Mouse (Mus musculus): ENCODE data around the gene Rnasek. TPM values are rescaled to one million over a fixed set of nuclear protein-coding genes. Genes with fewer than 3 reads are reported as not detected.

The Rnasek gene
- polyA plus RNA-seq, 1 experiment from 2014 or later: 289 TPM

DNA sequence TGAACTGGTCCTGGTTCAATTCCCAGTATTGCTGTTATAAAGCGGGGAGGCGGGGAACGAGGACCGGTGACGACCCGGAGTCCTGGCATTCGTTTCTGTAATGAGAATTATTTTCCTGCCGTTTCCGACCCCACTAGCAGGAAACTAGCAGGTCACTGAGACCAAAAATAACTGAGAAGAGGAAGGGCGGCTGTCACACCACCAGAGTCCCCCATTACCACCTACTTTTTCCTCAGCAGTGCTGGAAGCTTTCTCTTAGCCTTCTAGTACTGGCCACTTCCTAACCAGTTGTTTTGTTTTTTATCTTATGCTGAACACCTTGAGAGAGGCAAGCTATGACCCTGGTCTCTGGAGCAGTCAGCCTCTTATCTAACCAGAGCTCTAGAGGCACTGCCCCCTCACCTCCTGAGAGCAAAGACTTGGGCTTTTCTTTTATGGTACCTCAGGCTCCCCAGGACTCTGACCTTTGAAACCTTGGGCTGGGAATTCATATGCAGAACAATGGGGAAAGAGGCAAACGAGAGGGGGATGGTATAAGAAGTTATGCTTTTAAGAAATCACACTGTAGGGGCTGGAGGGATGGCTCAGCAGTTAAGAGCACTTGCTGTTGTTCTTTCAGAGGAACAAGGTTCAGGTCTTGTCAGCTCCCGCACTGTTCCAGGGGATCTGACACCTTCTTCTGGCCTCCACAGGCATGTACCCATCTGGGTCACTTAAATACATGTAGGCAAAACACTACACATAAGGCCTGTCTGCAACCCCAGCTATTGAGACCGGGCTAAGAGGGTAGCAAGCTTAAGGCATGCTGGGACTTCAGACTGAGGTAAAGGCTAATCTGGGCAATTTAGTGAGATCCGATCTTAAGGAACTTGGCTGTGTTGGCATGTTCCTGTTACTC, 17.8 kb downstream of the Rnasek start:
- peak overlapping the region; percentile 85 for H3K27ac ChIP-seq
- ATAC-seq: no peak
- peaks cover 44% of the 10 kb centered on the region for H3K4me1 ChIP-seq (replicated peaks)
- peaks cover 42% of the 10 kb centered on the region for H3K27me3 ChIP-seq
- H3K36me3 ChIP-seq: peaks cover 14% of the 10 kb centered on the region
- 10% methylated on average over 14 of the region's 14 CpGs for WGBS
- peak overlapping the region; percentile 57 for H3K9ac ChIP-seq (replicated peaks)
- peak overlapping the region; percentile 90 for H3K4me2 ChIP-seq (replicated peaks)
- no peaks in the 10 kb centered on the region for H3K9me3 ChIP-seq
- peak overlapping the region; percentile 52 for H3K4me3 ChIP-seq (replicated peaks)

DNA sequence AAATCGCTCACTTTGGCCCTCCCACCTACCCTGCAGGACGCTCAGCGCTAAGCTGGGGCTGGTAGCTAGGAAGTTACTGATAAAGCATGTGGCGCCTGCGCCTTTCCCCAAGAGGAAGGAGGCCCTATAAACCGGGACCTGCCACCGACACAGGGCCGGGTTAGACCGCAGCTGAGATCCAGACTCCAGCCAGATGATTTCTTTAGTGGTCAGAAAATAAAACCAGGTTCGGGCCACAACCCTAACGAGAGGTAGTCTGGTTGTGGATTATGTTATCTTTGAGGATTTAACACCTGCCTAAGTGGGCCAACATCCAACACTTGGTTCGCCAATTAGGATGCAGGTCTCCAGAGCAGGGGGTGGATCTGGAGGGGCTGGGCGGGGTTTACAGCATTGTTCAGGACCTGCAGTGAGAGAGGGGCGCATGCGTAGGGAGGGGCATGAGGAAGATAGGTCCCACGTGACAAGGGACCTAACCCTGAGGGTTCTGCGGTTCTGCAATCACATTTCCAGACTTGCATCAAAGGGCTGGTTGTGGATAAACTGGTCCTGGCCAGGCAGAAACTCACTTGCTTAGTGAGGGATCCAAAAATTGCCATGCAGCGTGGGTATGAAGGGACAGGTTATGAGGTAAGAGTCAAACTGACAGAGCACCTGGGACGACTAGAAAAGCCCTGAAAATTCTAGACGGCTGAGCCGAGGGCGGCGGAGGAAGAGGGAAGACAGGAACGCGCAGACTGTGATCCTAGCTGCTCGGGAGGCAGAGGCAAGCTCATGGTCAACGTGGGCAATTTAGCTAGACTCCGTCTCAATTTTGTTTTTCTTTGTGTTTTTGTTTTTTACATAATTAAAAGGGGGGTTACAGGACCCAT, 18.7 kb downstream of the Rnasek start, which contains the start of gene Slc16a13:
Gene Slc16a13, minus strand, starts transcription at position 334 of the 872 bp plus-strand sequence.
- H3K36me3 ChIP-seq: peaks cover 17% of the 10 kb centered on the region
- peak within 1 kb of the TSS; percentile 52 for H3K4me3 ChIP-seq (replicated peaks)
- peak within 1 kb of the TSS; percentile 90 for H3K9ac ChIP-seq (replicated peaks)
- peak within 1 kb of the TSS; percentile 90 for H3K4me2 ChIP-seq (replicated peaks)
- WGBS: 0% methylated on average over 28 of the region's 28 CpGs
- H3K9me3 ChIP-seq: no peaks in the 10 kb centered on the region
- ATAC-seq: peak; percentile 96
- H3K27ac ChIP-seq: peak within 1 kb of the TSS; percentile 85
- peaks cover 42% of the 10 kb centered on the region for H3K27me3 ChIP-seq
- peaks cover 35% of the 10 kb centered on the region for H3K4me1 ChIP-seq (replicated peaks)

DNA sequence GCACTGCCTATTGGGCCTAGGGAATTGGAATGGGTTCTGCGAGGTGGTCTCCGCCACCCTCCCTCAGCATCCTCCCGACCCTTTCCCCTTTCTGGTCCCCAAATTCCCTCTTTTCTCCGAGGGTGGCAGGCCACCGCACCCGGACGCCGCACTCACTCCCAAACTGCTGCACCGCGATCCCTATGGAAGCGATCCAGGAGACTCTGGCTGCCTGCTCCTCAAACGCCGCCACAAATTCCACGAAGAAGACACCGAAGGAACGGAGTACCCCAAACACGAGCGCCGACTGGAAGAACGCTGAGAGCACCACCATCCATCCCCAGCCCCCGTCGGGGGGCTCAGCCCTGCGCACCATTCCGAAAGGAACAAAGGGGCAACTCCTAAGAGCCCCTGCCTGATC, 19.3 kb downstream of the Rnasek start:
- Histone ChIP-seq H3K36me3 (peaks cover 17% of the 10 kb centered on the region), H3K9ac (replicated peaks) (peak overlapping the region; percentile 90), H3K4me2 (replicated peaks) (peak overlapping the region; percentile 90), H3K27ac (peak overlapping the region; percentile 85), H3K4me1 (replicated peaks) (peaks cover 38% of the 10 kb centered on the region), H3K27me3 (peaks cover 42% of the 10 kb centered on the region), H3K4me3 (replicated peaks) (peak overlapping the region; percentile 52), H3K9me3 (no peaks in the 10 kb centered on the region)
- under 1% methylated on average over 24 of the region's 24 CpGs for WGBS
- ATAC-seq: no peak

DNA sequence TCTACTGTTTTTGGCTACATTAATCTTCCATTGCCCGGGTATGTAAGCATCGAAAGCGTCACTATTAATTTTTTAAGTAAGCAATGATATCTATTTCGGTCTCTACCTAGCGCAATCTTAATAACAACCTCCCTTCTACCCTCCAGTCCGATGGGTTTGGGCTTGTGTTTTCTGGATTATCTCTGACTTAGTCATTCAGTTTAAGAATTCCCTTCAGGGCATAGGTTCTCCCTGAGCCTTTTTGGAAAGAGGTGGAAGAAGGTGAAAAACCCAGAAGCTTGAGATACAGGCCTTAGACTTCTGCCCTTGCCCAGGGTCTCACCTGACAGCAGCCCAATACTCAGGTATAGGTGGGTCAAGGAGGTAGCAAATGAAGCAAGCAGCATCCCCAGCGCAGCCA, 19.8 kb downstream of the Rnasek start:
- no peak for ATAC-seq
- H3K36me3 ChIP-seq: peaks cover 17% of the 10 kb centered on the region
- H3K27me3 ChIP-seq: peaks cover 42% of the 10 kb centered on the region
- peak overlapping the region; percentile 90 for H3K9ac ChIP-seq (replicated peaks)
- no peaks in the 10 kb centered on the region for H3K9me3 ChIP-seq
- peak overlapping the region; percentile 52 for H3K4me3 ChIP-seq (replicated peaks)
- H3K4me2 ChIP-seq (replicated peaks): peak overlapping the region; percentile 90
- 58% methylated on average over 7 of the region's 7 CpGs for WGBS
- H3K27ac ChIP-seq: peak overlapping the region; percentile 85
- peaks cover 43% of the 10 kb centered on the region for H3K4me1 ChIP-seq (replicated peaks)

DNA sequence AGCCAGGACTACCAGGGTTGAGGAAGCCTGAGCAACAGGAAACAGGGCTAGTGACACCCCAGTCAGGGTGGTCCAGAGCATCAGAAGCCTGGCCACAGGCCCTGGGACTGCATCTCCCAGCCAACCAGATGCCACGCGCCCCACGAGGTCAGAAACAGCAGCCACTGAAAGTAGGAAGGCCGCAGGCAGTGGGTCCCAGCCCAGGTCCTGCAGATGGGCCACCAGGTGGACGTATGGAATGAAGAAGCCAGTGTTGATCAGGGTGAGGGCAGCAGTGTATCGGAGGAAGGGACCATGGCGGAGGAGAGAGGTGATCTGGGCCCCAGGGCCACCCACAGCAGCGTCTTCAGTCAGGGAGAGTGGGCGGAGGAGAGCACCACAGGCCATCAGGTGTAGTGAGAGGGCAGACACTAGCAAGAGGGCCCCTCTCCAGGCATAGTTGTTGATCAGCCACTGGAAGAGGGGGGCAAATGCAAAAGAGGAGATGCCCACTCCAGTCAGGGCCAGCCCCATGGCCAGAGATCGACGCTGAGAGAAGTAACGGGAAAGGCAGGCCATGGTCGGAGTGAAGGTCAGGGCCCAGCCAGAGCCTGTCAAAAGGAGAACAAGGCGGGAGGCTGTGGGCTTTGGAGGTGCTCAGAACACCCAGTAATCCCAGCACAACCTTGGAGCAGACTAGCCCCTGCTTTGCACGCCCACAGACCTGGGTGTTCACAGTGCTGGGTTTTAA, 20.7 kb downstream of the Rnasek start:
- Histone ChIP-seq H3K9me3 (no peaks in the 10 kb centered on the region), H3K36me3 (peaks cover 17% of the 10 kb centered on the region), H3K4me1 (replicated peaks) (peaks cover 52% of the 10 kb centered on the region), H3K27me3 (peaks cover 43% of the 10 kb centered on the region), H3K27ac (no peak overlapping the region), H3K9ac (replicated peaks) (peak overlapping the region; percentile 2; the same call in 1 of the 2 replicates), H3K4me2 (replicated peaks) (peak overlapping the region; percentile 90), H3K4me3 (replicated peaks) (peak overlapping the region; percentile 52)
- no peak for ATAC-seq
- WGBS: 88% methylated on average over 15 of the region's 15 CpGs

DNA sequence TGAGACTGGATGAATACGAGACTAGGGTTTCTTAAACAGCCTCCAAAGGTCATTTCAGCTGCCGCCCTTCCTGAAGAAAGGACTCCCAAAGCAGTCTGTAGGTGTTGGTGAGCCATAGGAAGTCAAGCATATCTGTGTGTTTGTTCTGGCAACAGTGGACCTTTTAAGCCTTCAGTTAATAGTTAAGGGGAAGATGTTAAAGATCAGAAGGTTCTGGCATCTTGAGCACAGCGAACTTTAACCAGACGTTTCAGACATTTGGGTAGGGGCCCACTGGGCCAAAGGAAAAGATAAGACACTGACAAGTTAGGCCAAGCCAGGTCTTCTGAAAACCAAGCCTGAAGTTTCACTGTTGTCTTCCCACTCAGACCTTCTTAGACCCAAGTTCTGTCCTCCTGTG, 21.6 kb downstream of the Rnasek start:
- 91% methylated on average over 4 of the region's 4 CpGs for WGBS
- Histone ChIP-seq H3K4me2 (replicated peaks) (no peak overlapping the region), H3K9ac (replicated peaks) (no peak overlapping the region), H3K4me1 (replicated peaks) (peaks cover 59% of the 10 kb centered on the region), H3K36me3 (peaks cover 17% of the 10 kb centered on the region), H3K9me3 (no peaks in the 10 kb centered on the region), H3K27me3 (peaks cover 48% of the 10 kb centered on the region), H3K27ac (no peak overlapping the region), H3K4me3 (replicated peaks) (no peak overlapping the region)
- ATAC-seq: no peak

DNA sequence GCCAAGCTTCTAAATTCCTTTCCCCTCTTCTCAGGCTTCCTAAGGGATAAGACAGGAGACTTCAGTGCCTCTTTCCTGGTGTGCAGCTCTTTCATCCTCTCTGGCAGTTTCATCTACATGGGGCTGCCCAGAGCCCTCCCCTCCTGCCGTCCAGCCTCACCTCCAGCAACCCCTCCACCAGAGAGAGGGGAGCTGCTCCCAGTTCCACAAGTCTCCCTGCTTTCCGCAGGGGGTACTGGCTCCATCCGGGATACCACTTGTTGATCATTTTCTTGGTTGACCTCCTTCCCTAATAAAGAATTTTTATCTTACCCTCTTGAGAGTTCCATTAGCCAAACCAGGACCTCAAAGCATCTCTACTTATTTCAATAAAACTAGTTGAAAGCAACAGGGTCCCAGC, 23.5 kb downstream of the Rnasek start:
- Histone ChIP-seq H3K4me2 (replicated peaks) (no peak overlapping the region), H3K9me3 (no peaks in the 10 kb centered on the region), H3K4me1 (replicated peaks) (peaks cover 47% of the 10 kb centered on the region), H3K9ac (replicated peaks) (no peak overlapping the region), H3K27ac (no peak overlapping the region), H3K4me3 (replicated peaks) (no peak overlapping the region), H3K36me3 (peaks cover 17% of the 10 kb centered on the region), H3K27me3 (peaks cover 60% of the 10 kb centered on the region)
- ATAC-seq: no peak
- WGBS: 54% methylated on average over 3 of the region's 3 CpGs

DNA sequence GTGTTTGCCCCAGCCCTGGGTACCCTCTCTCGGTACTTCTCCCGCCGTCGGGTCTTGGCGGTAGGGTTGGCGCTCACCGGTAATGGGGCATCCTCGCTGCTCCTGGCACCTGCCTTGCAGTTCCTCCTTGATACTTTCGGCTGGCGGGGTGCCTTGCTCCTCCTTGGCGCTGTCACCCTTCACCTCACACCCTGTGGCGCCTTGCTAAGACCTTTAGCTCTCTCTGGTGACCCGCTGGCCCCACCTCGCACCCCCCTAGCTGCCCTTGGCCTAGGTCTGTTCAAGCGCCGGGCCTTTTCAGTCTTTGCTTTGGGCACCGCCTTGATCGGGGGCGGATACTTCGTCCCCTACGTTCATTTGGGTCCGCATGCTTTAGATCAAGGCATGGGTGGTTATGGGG, 24.3 kb downstream of the Rnasek start:
- Histone ChIP-seq H3K36me3 (peaks cover 17% of the 10 kb centered on the region), H3K4me2 (replicated peaks) (peak overlapping the region; percentile 60; the same call in 1 of the 2 replicates), H3K27ac (no peak overlapping the region), H3K4me1 (replicated peaks) (peaks cover 47% of the 10 kb centered on the region), H3K27me3 (peaks cover 60% of the 10 kb centered on the region), H3K9ac (replicated peaks) (no peak overlapping the region), H3K9me3 (no peaks in the 10 kb centered on the region), H3K4me3 (replicated peaks) (peak overlapping the region; percentile 39; the same call in 1 of the 2 replicates)
- WGBS: 10% methylated on average over 22 of the region's 22 CpGs
- ATAC-seq: 0 out of 2 replicates have a peak, but pooled peaks have one; percentile 18

DNA sequence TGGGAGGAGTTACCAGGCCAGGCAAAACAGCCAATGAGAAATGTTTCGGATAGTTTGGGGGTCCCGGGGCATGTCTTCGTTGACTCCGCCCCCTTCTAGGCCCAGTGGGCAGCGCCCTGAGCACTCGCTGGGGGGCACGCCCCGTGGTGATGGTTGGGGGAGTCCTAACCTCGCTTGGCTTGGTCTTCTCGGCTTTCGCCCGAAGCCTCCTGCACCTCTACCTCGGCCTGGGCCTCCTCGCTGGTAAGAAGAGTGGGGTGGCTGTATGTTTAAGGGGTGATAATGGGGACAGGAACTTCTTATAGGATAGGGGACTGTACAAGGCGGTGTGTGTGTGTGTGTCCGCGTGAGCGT, 24.8 kb downstream of the Rnasek start:
- H3K4me3 ChIP-seq (replicated peaks): peak overlapping the region; percentile 39
- peaks cover 43% of the 10 kb centered on the region for H3K4me1 ChIP-seq (replicated peaks)
- peak overlapping the region; percentile 60 for H3K4me2 ChIP-seq (replicated peaks)
- H3K9me3 ChIP-seq: no peaks in the 10 kb centered on the region
- peaks cover 60% of the 10 kb centered on the region for H3K27me3 ChIP-seq
- H3K27ac ChIP-seq: no peak overlapping the region
- ATAC-seq: peak; percentile 3; the same call in 1 of the 2 replicates
- H3K36me3 ChIP-seq: peaks cover 17% of the 10 kb centered on the region
- H3K9ac ChIP-seq (replicated peaks): no peak overlapping the region
- 4% methylated on average over 18 of the region's 18 CpGs for WGBS

DNA sequence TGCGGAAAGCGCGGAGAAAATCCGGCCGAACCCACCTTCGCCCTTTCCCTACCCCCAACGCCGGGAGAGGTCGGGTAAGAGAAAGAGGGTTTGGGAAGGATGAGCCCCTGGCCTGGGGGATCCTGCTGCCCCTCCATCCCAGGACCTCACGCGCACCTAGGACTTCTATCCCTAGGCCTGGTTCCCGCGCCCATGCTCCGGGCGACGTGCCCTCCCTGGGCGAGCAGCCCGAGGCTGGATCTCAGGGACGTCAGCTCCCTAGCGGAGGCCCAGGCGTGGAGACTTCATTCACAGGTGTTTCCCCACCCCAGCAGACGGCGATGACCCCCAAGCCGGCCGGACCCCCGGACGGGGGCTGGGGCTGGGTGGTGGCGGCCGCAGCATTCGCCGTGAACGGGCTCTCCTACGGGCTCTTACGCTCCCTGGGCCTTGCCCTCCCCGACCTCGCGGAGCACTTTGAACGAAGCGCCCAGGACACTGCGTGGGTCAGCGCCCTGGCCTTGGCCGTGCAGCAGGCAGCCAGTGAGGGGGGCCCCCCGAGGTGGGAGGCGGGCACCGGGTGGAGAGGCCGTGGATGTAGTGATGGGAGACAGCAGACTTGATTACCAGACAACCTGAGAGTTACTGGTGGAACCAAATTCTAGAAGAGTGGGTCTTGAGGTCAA, 25.3 kb downstream of the Rnasek start:
- Histone ChIP-seq H3K4me2 (replicated peaks) (peak overlapping the region; percentile 60), H3K27me3 (peaks cover 60% of the 10 kb centered on the region), H3K9me3 (no peaks in the 10 kb centered on the region), H3K4me1 (replicated peaks) (peaks cover 38% of the 10 kb centered on the region), H3K36me3 (peaks cover 17% of the 10 kb centered on the region), H3K9ac (replicated peaks) (peak overlapping the region; percentile 48), H3K4me3 (replicated peaks) (peak overlapping the region; percentile 39), H3K27ac (no peak overlapping the region)
- WGBS: under 1% methylated on average over 46 of the region's 46 CpGs
- ATAC-seq: peak; percentile 60

DNA sequence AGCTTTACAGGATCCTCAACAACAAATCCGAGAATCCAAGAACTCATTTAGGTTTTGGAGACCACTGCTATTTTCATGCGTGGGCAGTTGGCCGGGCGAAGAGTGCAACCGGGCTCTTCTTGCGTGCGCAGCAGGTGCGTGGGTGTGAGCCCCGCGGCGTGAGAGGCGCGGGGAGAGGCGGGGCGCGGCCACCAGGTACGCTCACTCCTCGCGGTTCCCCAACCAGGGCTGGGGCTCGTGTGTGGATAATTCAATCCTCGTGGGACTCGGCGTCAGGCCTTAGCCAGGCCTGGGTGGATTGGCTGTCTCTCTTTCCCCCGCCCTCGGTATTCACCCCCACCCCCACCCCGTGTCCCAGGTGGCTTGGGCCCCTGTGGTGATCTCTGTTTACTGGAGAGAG, 25.9 kb downstream of the Rnasek start:
- no peak overlapping the region for H3K27ac ChIP-seq
- peaks cover 60% of the 10 kb centered on the region for H3K27me3 ChIP-seq
- peak overlapping the region; percentile 39 for H3K4me3 ChIP-seq (replicated peaks)
- H3K36me3 ChIP-seq: peaks cover 17% of the 10 kb centered on the region
- peak; percentile 38; the same call in 1 of the 2 replicates for ATAC-seq
- H3K9ac ChIP-seq (replicated peaks): peak overlapping the region; percentile 48
- WGBS: 7% methylated on average over 26 of the region's 26 CpGs
- peaks cover 32% of the 10 kb centered on the region for H3K4me1 ChIP-seq (replicated peaks)
- no peaks in the 10 kb centered on the region for H3K9me3 ChIP-seq
- H3K4me2 ChIP-seq (replicated peaks): peak overlapping the region; percentile 60
